Comparison of ENCODE assay signal across 10 mouse cellular contexts in the genomic region with DNA sequence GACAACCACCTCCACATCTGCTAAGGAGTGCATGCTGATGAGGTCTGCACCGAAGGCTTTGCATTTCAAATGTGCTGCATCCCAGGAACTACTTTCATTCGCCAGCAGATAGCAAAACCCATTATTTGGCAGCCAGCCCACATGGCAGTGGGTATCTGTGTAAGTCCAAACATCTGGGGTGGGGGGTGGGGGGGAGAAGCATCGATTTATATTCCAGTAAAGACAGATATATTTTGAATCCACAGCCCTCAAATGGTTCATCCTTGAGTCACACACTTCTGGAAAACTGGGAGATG. TPM values are rescaled to one million over a fixed set of nuclear protein-coding genes. Genes with fewer than 3 reads are reported as not detected.
A peak's percentile ranks its signal among the peaks of the same experiment; 100 is the strongest.
DNase-seq lines count a peak whose midpoint lies in the region; ATAC-seq and TF ChIP-seq lines count a peak whose summit lies in the region.
"Had no signal": no experiment of that assay in that cellular context is flagged by ENCODE, and none has a peak within 500 bp of the region (broad histone marks: within the 10 kb centered on the region; RNA-seq: fewer than 3 reads in every experiment).

No protein-coding gene starts in this region.

- peak overlapping the region; percentile 37 for H3K4me2 ChIP-seq in heart, postnatal 0 days (ENCODE audit: low read depth, low read length)
- peak overlapping the region; percentile 4; the same call in 1 of the 2 replicates for H3K4me2 ChIP-seq in liver, embryonic 16.5 days (ENCODE audit: low read depth, low read length)
- H3K4me2 ChIP-seq in stomach, postnatal 0 days (replicated peaks; ENCODE audit: low read depth): peak overlapping the region; percentile 25; the same call in 1 of the 2 replicates

- no peak for TF ChIP-seq POLR2A in heart, adult 2 months (IDR thresholded peaks at IDR 0.05; ENCODE audit: insufficient read depth, low read depth, low read length)

- H3K36me3 ChIP-seq in heart, postnatal 0 days (replicated peaks; ENCODE audit: control insufficient read depth, insufficient read depth, low read length): no peaks in the 10 kb centered on the region
- no peaks in the 10 kb centered on the region for H3K36me3 ChIP-seq in heart, adult 2 months (ENCODE audit: control insufficient read depth, insufficient read depth, low read length)
- no peaks in the 10 kb centered on the region for H3K36me3 ChIP-seq in liver, embryonic 16.5 days (ENCODE audit: control insufficient read depth, insufficient read depth)
- H3K36me3 ChIP-seq in stomach, postnatal 0 days (ENCODE audit: control insufficient read depth, insufficient read depth, low read length): no peaks in the 10 kb centered on the region

- H3K4me3 ChIP-seq in heart, postnatal 0 days (ENCODE audit: low read depth, low read length): no peak overlapping the region
- no peak overlapping the region for H3K4me3 ChIP-seq in heart, adult 2 months
- H3K4me3 ChIP-seq in liver, embryonic 16.5 days (ENCODE audit: low read depth, low read length): no peak overlapping the region
- no peak overlapping the region for H3K4me3 ChIP-seq in stomach, postnatal 0 days (ENCODE audit: low read depth, low read length)
- no peak overlapping the region for H3K4me3 ChIP-seq in gastrocnemius, adult 2 months
- H3K4me3 ChIP-seq: myocyte had no signal

- H3K27ac ChIP-seq in heart, postnatal 0 days (ENCODE audit: low read depth): no peak overlapping the region
- no peak overlapping the region for H3K27ac ChIP-seq in heart, adult 2 months
- H3K27ac ChIP-seq in liver, embryonic 16.5 days (ENCODE audit: low read length): no peak overlapping the region
- H3K27ac ChIP-seq in stomach, postnatal 0 days (replicated peaks): no peak overlapping the region
- no peak overlapping the region for H3K27ac ChIP-seq in gastrocnemius, adult 2 months

- no peaks in the 10 kb centered on the region for H3K79me2 ChIP-seq in heart, adult 2 months (replicated peaks; ENCODE audit: control insufficient read depth, insufficient read depth, low read length)

- WGBS in heart, postnatal 0 days: 16% methylated on average over 3 of the region's 3 CpGs
- WGBS in heart, adult 2 months: 19% methylated on average over 3 of the region's 3 CpGs
- 29% methylated on average over 3 of the region's 3 CpGs for WGBS in liver, embryonic 16.5 days (ENCODE audit: insufficient replicate concordance)
- 27% methylated on average over 3 of the region's 3 CpGs for WGBS in stomach, postnatal 0 days

- intact Hi-C loops in heart, adult 2 months (cut with DNase I): no loop called here
- intact Hi-C loops in gastrocnemius, adult 2 months (cut with DNase I): no loop called here

- no peak for TF ChIP-seq CTCF in heart, postnatal 0 days (IDR thresholded peaks at IDR 0.05; ENCODE audit: low read depth)
- TF ChIP-seq CTCF in heart, adult 2 months (IDR thresholded peaks at IDR 0.05): no peak
- no peak for TF ChIP-seq CTCF in stomach, postnatal 0 days (IDR thresholded peaks at IDR 0.05; ENCODE audit: low read depth)
- no peak for TF ChIP-seq CTCF in gastrocnemius, adult 2 months (IDR thresholded peaks at IDR 0.05)

- no peaks in the 10 kb centered on the region for H3K27me3 ChIP-seq in heart, postnatal 0 days (ENCODE audit: control insufficient read depth, insufficient read depth, low read length)
- H3K27me3 ChIP-seq in heart, adult 2 months (ENCODE audit: control insufficient read depth, insufficient read depth, low read length): no peaks in the 10 kb centered on the region
- H3K27me3 ChIP-seq in liver, embryonic 16.5 days (ENCODE audit: control insufficient read depth, insufficient read depth, low read depth, low read length): no peaks in the 10 kb centered on the region
- H3K27me3 ChIP-seq in stomach, postnatal 0 days (ENCODE audit: control insufficient read depth, insufficient read depth, low read length): no peaks in the 10 kb centered on the region

- H3K9me3 ChIP-seq in heart, postnatal 0 days (replicated peaks; ENCODE audit: control insufficient read depth, low read length): no peaks in the 10 kb centered on the region
- no peaks in the 10 kb centered on the region for H3K9me3 ChIP-seq in liver, embryonic 16.5 days (replicated peaks; ENCODE audit: control insufficient read depth, low read length)
- H3K9me3 ChIP-seq in stomach, postnatal 0 days (ENCODE audit: control insufficient read depth, low read length): no peaks in the 10 kb centered on the region

- H3K4me1 ChIP-seq in heart, postnatal 0 days (ENCODE audit: control insufficient read depth, insufficient read depth): peaks cover 20% of the 10 kb centered on the region
- H3K4me1 ChIP-seq in heart, adult 2 months (ENCODE audit: control insufficient read depth, insufficient read depth, low read length): no peaks in the 10 kb centered on the region
- no peaks in the 10 kb centered on the region for H3K4me1 ChIP-seq in liver, embryonic 16.5 days (ENCODE audit: control insufficient read depth, low read depth, low read length)
- H3K4me1 ChIP-seq in stomach, postnatal 0 days (replicated peaks; ENCODE audit: control insufficient read depth, insufficient read depth): no peaks in the 10 kb centered on the region

- no peak for TF ChIP-seq EP300 in heart, postnatal 0 days (IDR thresholded peaks at IDR 0.05; ENCODE audit: low read depth)
- no peak for TF ChIP-seq EP300 in heart, adult 2 months (IDR thresholded peaks at IDR 0.05; ENCODE audit: insufficient read depth, low read depth, low read length)
- TF ChIP-seq EP300 in stomach, postnatal 0 days (optimal IDR thresholded peaks at IDR 0.05): no peak

- H3K9ac ChIP-seq in heart, postnatal 0 days (replicated peaks; ENCODE audit: low read depth, low read length): no peak overlapping the region
- no peak overlapping the region for H3K9ac ChIP-seq in heart, adult 2 months (ENCODE audit: low read depth, low read length)
- H3K9ac ChIP-seq in liver, embryonic 16.5 days (ENCODE audit: low read depth, low read length): no peak overlapping the region
- no peak overlapping the region for H3K9ac ChIP-seq in stomach, postnatal 0 days (ENCODE audit: low read length)

- ATAC-seq in heart, postnatal 0 days (ENCODE audit: insufficient read depth, low read depth): no peak
- ATAC-seq in liver, embryonic 16.5 days (ENCODE audit: low read depth): no peak
- no peak for ATAC-seq in stomach, postnatal 0 days (ENCODE audit: low FRiP score, low TSS enrichment)

- no peak for DNase-seq in heart, postnatal 0 days (ENCODE audit: low spot score)
- DNase-seq in heart, adult 2 months: no peak
- DNase-seq in right cerebral cortex, adult 18-20 months: peak; percentile 3
- DNase-seq in right cerebral cortex, postnatal 4 days: no peak
- DNase-seq in stomach, postnatal 0 days (ENCODE audit: low spot score): no peak
- no peak for DNase-seq in gastrocnemius, adult 2 months
- no peak for DNase-seq in gastrocnemius, adult 18-20 months (ENCODE audit: low spot score)
- DNase-seq: cerebellum, postnatal 25 days had no signal

RNA-seq across cellular contexts. Expression of gene Ly75, which starts 27.8 kb away (rescaled TPM):
- total RNA-seq in heart, postnatal 0 days (2014; rRNA removed; ENCODE audit: low replicate concordance): 0.34 and 2.2 TPM in 2 replicates
- polyA plus RNA-seq in heart, postnatal 0 days (2015; fragmentation: Nextera tagmentation; extraction: Ambion mirVana): 0.62 and 0.64 TPM in 2 replicates
- under 1 TPM; 0.57 to 0.68 TPM for total RNA-seq in heart, adult 2 months (2021)
- polyA plus RNA-seq in heart, adult 2 months (2012; rRNA removed): 0.37 and 0.79 TPM in 2 replicates
- polyA plus RNA-seq in liver, embryonic 16.5 days (2015; fragmentation: Nextera tagmentation; extraction: Ambion mirVana): 2.9 and 3.0 TPM in 2 replicates
- 0.18 and 0.23 TPM in 2 replicates for polyA plus RNA-seq in stomach, postnatal 0 days (2015; fragmentation: Nextera tagmentation; extraction: Ambion mirVana)
- total RNA-seq in gastrocnemius, adult 2 months (2021): under 1 TPM; 0.03 to 0.05 TPM
- total RNA-seq in gastrocnemius, adult 18-20 months (2021): under 1 TPM; 0.09 to 0.14 TPM
